Mouse (Mus musculus): ENCODE measurements at regions not wholly inside any gene's neighbourhood (a gene's known extent, or its start where the extent isn't known, plus 50 kb on each side); places are given as distances from the start of the nearest gene placed in this dataset.

DNA sequence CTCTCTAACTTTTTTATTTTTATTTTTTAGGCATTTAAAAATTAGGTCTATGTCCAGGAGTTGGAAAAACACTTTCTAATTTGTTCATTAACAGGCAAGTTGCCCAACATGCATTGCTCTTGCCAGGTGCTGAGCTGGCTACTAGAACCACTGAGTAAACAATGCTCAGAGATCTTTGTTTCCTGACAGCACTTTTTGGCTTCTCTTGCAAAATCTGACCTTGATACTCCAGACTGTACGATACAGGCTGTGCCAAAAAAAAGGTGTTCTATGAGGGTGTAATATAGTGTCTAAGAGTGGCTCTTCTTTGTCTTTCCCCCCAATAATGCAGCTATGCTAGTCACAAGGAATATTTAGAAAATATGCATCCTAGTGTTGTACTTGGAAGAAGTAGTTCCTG is 289.5 kb upstream of the Sstr1 start:
- Histone ChIP-seq H3K9ac (ENCODE audit: insufficient read depth, low read depth) (no peak overlapping the region), H3K36me3 (replicated peaks in 1 of 2; ENCODE audit: control insufficient read depth in 1 of 2, insufficient read depth in 1 of 2, low read length in 1 of 2) (no peaks in the 10 kb centered on the region), H3K79me2 (replicated peaks; ENCODE audit: control insufficient read depth, extremely low read depth, insufficient read depth, poor library complexity, severe bottlenecking) (no peaks in the 10 kb centered on the region), H3K4me3 (replicated peaks in 1 of 3; ENCODE audit: low read depth in 2 of 3, low read length in 2 of 3, poor library complexity in 1 of 3) (no peak overlapping the region), H3K4me2 (ENCODE audit: insufficient read depth, low read depth, poor library complexity, severe bottlenecking) (no peak overlapping the region), H3K27ac (ENCODE audit: insufficient read depth, low read depth) (no peak overlapping the region), H3K4me1 (ENCODE audit: control insufficient read depth in 1 of 2, insufficient read depth in 2 of 2) (0 out of 4 replicates have a peak, but pooled peaks cover 0 to 3% of the 10 kb centered on the region in 2 experiments), H3K27me3 (replicated peaks) (no peaks in the 10 kb centered on the region), H3K9me3 (replicated peaks; ENCODE audit: low read length) (no peaks in the 10 kb centered on the region)
- in situ Hi-C loops (cut with MboI; ENCODE audit: low pct_ligation_motif_present, low pct_unique_long_range_greater_than_20kb, low sequenced_read_pairs), result no loop called here
- TF ChIP-seq JUN (IDR thresholded peaks at IDR 0.05; ENCODE audit: insufficient read depth, low read depth, low read length), result no peak
- no peak for TF ChIP-seq BHLHE40 (IDR thresholded peaks at IDR 0.05; ENCODE audit: low read depth, low read length)
- TF ChIP-seq RCOR1 (conservative IDR thresholded peaks at IDR 0.05; ENCODE audit: low read depth, low read length), result no peak
- no peak for TF ChIP-seq MAZ (IDR thresholded peaks at IDR 0.05; ENCODE audit: low read depth, low read length)
- no peak for TF ChIP-seq SMC3 (IDR thresholded peaks at IDR 0.05; ENCODE audit: low read depth, low read length)
- TF ChIP-seq SIN3A (IDR thresholded peaks at IDR 0.05; ENCODE audit: low read length), result no peak
- no peak for TF ChIP-seq ELF1 (IDR thresholded peaks at IDR 0.05; ENCODE audit: low read depth, low read length)
- TF ChIP-seq JUND (conservative IDR thresholded peaks at IDR 0.05; ENCODE audit: low read depth, low read length), result no peak
- TF ChIP-seq NELFE (IDR thresholded peaks at IDR 0.05; ENCODE audit: low read depth, low read length), result no peak
- TF ChIP-seq ETS1 (conservative IDR thresholded peaks at IDR 0.05; ENCODE audit: low read depth, low read length), result no peak
- TF ChIP-seq TCF12 (IDR thresholded peaks at IDR 0.05; ENCODE audit: low read depth, low read length), result no peak
- no peak for TF ChIP-seq GABPA (IDR thresholded peaks at IDR 0.05; ENCODE audit: insufficient replicate concordance, low read depth, low read length)
- TF ChIP-seq PAX5 (IDR thresholded peaks at IDR 0.05; ENCODE audit: low read length), result no peak
- TF ChIP-seq MAFK (IDR thresholded peaks at IDR 0.05; ENCODE audit: insufficient replicate concordance, low read length), result no peak
- dilution Hi-C loops (cut with MboI; ENCODE audit: extremely low pct_ligation_motif_present, extremely low pct_unique_long_range_greater_than_20kb, low sequenced_read_pairs), result no loop called here
- no peak for DNase-seq (ENCODE audit: extremely low read depth)

DNA sequence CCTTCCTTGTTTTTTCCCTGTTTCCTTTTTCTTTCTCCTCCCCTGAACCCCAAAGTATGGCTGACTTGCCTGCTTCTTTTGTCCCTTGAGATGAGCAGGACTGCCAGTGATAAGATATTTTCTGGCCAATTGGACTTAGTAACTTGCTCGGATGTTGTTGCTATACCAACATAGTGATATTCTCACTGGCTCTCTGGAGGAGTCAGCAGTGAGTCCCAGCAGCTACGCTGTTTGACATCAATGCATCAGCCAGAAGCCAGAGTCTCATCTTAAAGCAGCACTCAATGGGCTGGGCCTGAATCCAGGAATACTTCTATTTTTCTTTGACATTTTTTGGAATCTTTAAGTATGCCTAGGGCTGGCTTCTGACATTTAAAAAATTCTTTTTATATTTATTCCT is 287.1 kb upstream of the Sstr1 start:
- Histone ChIP-seq H3K4me2 (ENCODE audit: insufficient read depth, low read depth, poor library complexity, severe bottlenecking) (no peak overlapping the region), H3K4me3 (replicated peaks in 1 of 3; ENCODE audit: low read depth in 2 of 3, low read length in 2 of 3, poor library complexity in 1 of 3) (no peak overlapping the region), H3K9me3 (replicated peaks; ENCODE audit: low read length) (no peaks in the 10 kb centered on the region), H3K27ac (ENCODE audit: insufficient read depth, low read depth) (no peak overlapping the region), H3K9ac (ENCODE audit: insufficient read depth, low read depth) (no peak overlapping the region), H3K4me1 (ENCODE audit: control insufficient read depth in 1 of 2, insufficient read depth in 2 of 2) (0 out of 4 replicates have a peak, but pooled peaks cover 0 to 3% of the 10 kb centered on the region in 2 experiments), H3K27me3 (replicated peaks) (no peaks in the 10 kb centered on the region), H3K79me2 (replicated peaks; ENCODE audit: control insufficient read depth, extremely low read depth, insufficient read depth, poor library complexity, severe bottlenecking) (no peaks in the 10 kb centered on the region), H3K36me3 (replicated peaks in 1 of 2; ENCODE audit: control insufficient read depth in 1 of 2, insufficient read depth in 1 of 2, low read length in 1 of 2) (no peaks in the 10 kb centered on the region)
- dilution Hi-C loops (cut with MboI; ENCODE audit: extremely low pct_ligation_motif_present, extremely low pct_unique_long_range_greater_than_20kb, low sequenced_read_pairs) (no loop called here), in situ Hi-C loops (cut with MboI; ENCODE audit: low pct_ligation_motif_present, low pct_unique_long_range_greater_than_20kb, low sequenced_read_pairs) (no loop called here)
- DNase-seq (ENCODE audit: extremely low read depth), result no peak
- TF ChIP-seq TCF12 (IDR thresholded peaks at IDR 0.05; ENCODE audit: low read depth, low read length) (no peak), MAZ (IDR thresholded peaks at IDR 0.05; ENCODE audit: low read depth, low read length) (no peak), UBTF (IDR thresholded peaks at IDR 0.05; ENCODE audit: low read depth, low read length) (no peak), IRF4 (IDR thresholded peaks at IDR 0.05; ENCODE audit: low read depth, low read length) (no peak), JUN (IDR thresholded peaks at IDR 0.05; ENCODE audit: insufficient read depth, low read depth, low read length) (no peak), E2F4 (IDR thresholded peaks at IDR 0.05; ENCODE audit: insufficient replicate concordance, low read depth, low read length) (no peak), HCFC1 (IDR thresholded peaks at IDR 0.05; ENCODE audit: low read depth, low read length) (no peak)
